In genomic region chr16:55938761-55939160, GRCm38 (mm10) we compare ENCODE assay signal across 21 mouse cellular contexts. TPM values are rescaled to one million over a fixed set of nuclear protein-coding genes. Genes with fewer than 3 reads are reported as not detected.
DNase-seq lines count a peak whose midpoint lies in the region; ATAC-seq lines count a peak whose summit lies in the region.
"Had no signal": no experiment of that assay in that cellular context is flagged by ENCODE, and none has a peak within 500 bp of the region (broad histone marks: within the 10 kb centered on the region; RNA-seq: fewer than 3 reads in every experiment).

No protein-coding gene starts in this region.

- no peak overlapping the region for H3K4me3 ChIP-seq in midbrain, embryonic 11.5 days (ENCODE audit: low read depth, low read length)
- H3K4me3 ChIP-seq in midbrain, embryonic 14.5 days (replicated peaks; ENCODE audit: low read depth, low read length) = no peak overlapping the region

- no peaks in the 10 kb centered on the region for H3K27me3 ChIP-seq in midbrain, embryonic 11.5 days (ENCODE audit: control insufficient read depth, insufficient read depth, low read length)
- no peaks in the 10 kb centered on the region for H3K27me3 ChIP-seq in midbrain, embryonic 14.5 days (ENCODE audit: control insufficient read depth, insufficient read depth, low read length)
- H3K27me3 ChIP-seq: CH12.LX, Patski had no signal

- DNase-seq in heart, adult 11 months = peak; percentile 55
- no peak for DNase-seq in heart, postnatal 4 days
- DNase-seq in midbrain, embryonic 11.5 days (ENCODE audit: low spot score, missing footprints) = peak; percentile 59
- DNase-seq in midbrain, embryonic 14.5 days = no peak
- DNase-seq in thymus, postnatal 14 days = peak; percentile 2
- no peak for DNase-seq in thymus, postnatal 25 days
- DNase-seq: adrenal gland, adult 2 months; adrenal gland, adult 8-10 months; adrenal gland, postnatal 10 days; adrenal gland, postnatal 14 days; adrenal gland, postnatal 25 days; adrenal gland, postnatal 36 days; B cell, adult 2 months; cerebellum, adult 11 months; cerebellum, adult 11-12 months; cerebellum, adult 18-20 months had no signal

- H3K9ac ChIP-seq in midbrain, embryonic 11.5 days (ENCODE audit: low read length) = no peak overlapping the region
- no peak overlapping the region for H3K9ac ChIP-seq in midbrain, embryonic 14.5 days (replicated peaks; ENCODE audit: low read length)

- no peaks in the 10 kb centered on the region for H3K36me3 ChIP-seq in midbrain, embryonic 11.5 days (ENCODE audit: control insufficient read depth, insufficient read depth, low read length)
- H3K36me3 ChIP-seq in midbrain, embryonic 14.5 days (ENCODE audit: control insufficient read depth, insufficient read depth, low read length) = no peaks in the 10 kb centered on the region
- H3K36me3 ChIP-seq: G1E had no signal

- no peak overlapping the region for H3K27ac ChIP-seq in midbrain, embryonic 11.5 days (ENCODE audit: low read depth, low read length)
- H3K27ac ChIP-seq in midbrain, embryonic 14.5 days (replicated peaks; ENCODE audit: low read depth, low read length) = no peak overlapping the region

- no peak overlapping the region for H3K4me2 ChIP-seq in midbrain, embryonic 11.5 days
- H3K4me2 ChIP-seq in midbrain, embryonic 14.5 days (ENCODE audit: low read length) = no peak overlapping the region

- no peaks in the 10 kb centered on the region for H3K9me3 ChIP-seq in midbrain, embryonic 11.5 days (ENCODE audit: control insufficient read depth, low read length)
- no peaks in the 10 kb centered on the region for H3K9me3 ChIP-seq in midbrain, embryonic 14.5 days (ENCODE audit: control insufficient read depth, low read length)
- H3K9me3 ChIP-seq: G1E had no signal

- whole genome bisulfite sequencing in midbrain, embryonic 11.5 days = 85% methylated on average over 4 of the region's 4 CpGs
- 89% methylated on average over 4 of the region's 4 CpGs for WGBS in midbrain, embryonic 14.5 days

- no peaks in the 10 kb centered on the region for H3K4me1 ChIP-seq in midbrain, embryonic 11.5 days (ENCODE audit: control insufficient read depth, insufficient read depth, low read length)
- no peaks in the 10 kb centered on the region for H3K4me1 ChIP-seq in midbrain, embryonic 14.5 days (ENCODE audit: control insufficient read depth, insufficient read depth, low read length)

- no peak for ATAC-seq in midbrain, embryonic 11.5 days (ENCODE audit: low FRiP score)
- ATAC-seq in midbrain, embryonic 14.5 days (ENCODE audit: low FRiP score, low TSS enrichment) = no peak
- ATAC-seq: activated CD4-positive, CD25-positive, alpha-beta regulatory T cell, adult 4 months; CD4-positive, CD25-positive, alpha-beta regulatory T cell, adult 4 months; Patski had no signal

RNA-seq across cellular contexts. Expression of gene Cep97, which starts 4.1 kb away (rescaled TPM):
- 1 to 10 TPM; 4.7 to 6.3 TPM for total RNA-seq in heart, postnatal 4 days (2021)
- polyA plus RNA-seq in midbrain, embryonic 11.5 days (2014; fragmentation: Nextera tagmentation; extraction: Ambion mirVana) = 18.3 and 19.7 TPM in 2 replicates
- 14.5 and 20.8 TPM in 2 replicates for polyA plus RNA-seq in midbrain, embryonic 14.5 days (2014; fragmentation: Nextera tagmentation; extraction: Ambion mirVana)

RNA-seq across cellular contexts. Expression of gene Rpl24, which starts 27.3 kb away (rescaled TPM):
- 100 to 1,000 TPM; 714 to 743 TPM for total RNA-seq in heart, postnatal 4 days (2021)
- 842 and 869 TPM in 2 replicates for polyA plus RNA-seq in midbrain, embryonic 11.5 days (2014; fragmentation: Nextera tagmentation; extraction: Ambion mirVana)
- 580 and 653 TPM in 2 replicates for polyA plus RNA-seq in midbrain, embryonic 14.5 days (2014; fragmentation: Nextera tagmentation; extraction: Ambion mirVana)

RNA-seq across cellular contexts. Expression of gene Zbtb11, which starts 34.9 kb away (rescaled TPM):
- total RNA-seq in heart, postnatal 4 days (2021) = 10 to 100 TPM in 1 of 2 experiments, 1 to 10 TPM in 1; 8.8 to 10.4 TPM
- 15.9 TPM in 2 replicates for polyA plus RNA-seq in midbrain, embryonic 11.5 days (2014; fragmentation: Nextera tagmentation; extraction: Ambion mirVana)
- 20.5 and 24.4 TPM in 2 replicates for polyA plus RNA-seq in midbrain, embryonic 14.5 days (2014; fragmentation: Nextera tagmentation; extraction: Ambion mirVana)

RNA-seq across cellular contexts. Expression of gene Nxpe3, which starts 43.7 kb away (rescaled TPM):
- total RNA-seq in heart, postnatal 4 days (2021) = under 1 TPM; 0.50 to 0.55 TPM
- polyA plus RNA-seq in midbrain, embryonic 11.5 days (2014; fragmentation: Nextera tagmentation; extraction: Ambion mirVana) = 1.1 TPM in 2 replicates
- 1.6 and 1.7 TPM in 2 replicates for polyA plus RNA-seq in midbrain, embryonic 14.5 days (2014; fragmentation: Nextera tagmentation; extraction: Ambion mirVana)

Comparison
In these comparisons a context has a peak if more than half of its experiments do, and no peak if none do; other contexts are left out.
1. DNase-seq: peak in heart, adult 11 months (single experiment), midbrain, embryonic 11.5 days (single experiment) and thymus, postnatal 14 days (single experiment); none in heart, postnatal 4 days (single experiment), midbrain, embryonic 14.5 days (single experiment) and thymus, postnatal 25 days (single experiment).